Mouse (Mus musculus): ENCODE data around the gene Eya2.

Gene Eya2

GRCm38 (mm10) chr2:165595676-165596070 is 841 bp downstream of the Eya2 start:
- DNase-seq (ENCODE audit: low spot score in 2 of 2): no peak

DNA sequence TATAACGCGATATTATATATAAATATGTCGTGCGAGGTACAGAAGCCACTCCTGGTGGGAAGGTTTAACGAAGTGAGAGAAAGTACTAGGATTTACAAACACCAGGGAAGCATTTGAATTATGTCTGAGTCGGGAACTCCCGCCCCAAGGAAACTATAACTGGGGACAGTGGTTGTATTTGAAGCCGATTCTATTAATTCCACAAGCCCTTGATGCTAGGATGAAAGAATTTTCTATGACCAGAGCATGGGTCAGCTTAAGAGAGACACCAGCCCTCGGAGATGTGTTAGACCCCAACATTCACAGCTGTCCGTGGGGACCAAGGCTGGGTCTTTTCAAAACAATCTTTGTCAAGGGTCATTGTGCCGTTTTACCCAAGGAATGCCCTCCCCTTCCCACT is 1.3 kb downstream of the Eya2 start:
- no peak for DNase-seq (ENCODE audit: low spot score in 2 of 2)

GRCm38 (mm10) chr2:165597536-165597935 is 2.7 kb downstream of the Eya2 start:
- DNase-seq (ENCODE audit: low spot score in 2 of 2): no peak

DNA sequence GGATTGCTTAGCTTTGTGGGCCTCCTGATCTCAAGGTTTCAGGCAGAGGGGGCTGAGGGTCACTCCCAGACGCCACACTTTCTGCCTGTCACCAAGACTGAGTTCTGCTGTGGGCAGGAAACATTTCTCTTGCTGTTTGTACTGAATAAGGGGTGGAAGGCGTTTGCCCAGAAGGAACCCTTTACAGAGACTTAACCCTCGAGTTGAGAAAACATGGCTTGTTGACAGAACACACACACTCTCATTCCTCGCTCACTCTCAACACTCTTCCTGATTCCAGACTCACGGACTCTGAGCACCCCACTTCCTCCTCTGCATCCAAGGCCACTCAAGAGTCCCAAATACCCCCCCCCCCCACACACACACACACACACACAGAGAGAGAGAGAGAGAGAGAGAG is 3.3 kb downstream of the Eya2 start:
- no peak for DNase-seq (ENCODE audit: low spot score in 2 of 2)

DNA sequence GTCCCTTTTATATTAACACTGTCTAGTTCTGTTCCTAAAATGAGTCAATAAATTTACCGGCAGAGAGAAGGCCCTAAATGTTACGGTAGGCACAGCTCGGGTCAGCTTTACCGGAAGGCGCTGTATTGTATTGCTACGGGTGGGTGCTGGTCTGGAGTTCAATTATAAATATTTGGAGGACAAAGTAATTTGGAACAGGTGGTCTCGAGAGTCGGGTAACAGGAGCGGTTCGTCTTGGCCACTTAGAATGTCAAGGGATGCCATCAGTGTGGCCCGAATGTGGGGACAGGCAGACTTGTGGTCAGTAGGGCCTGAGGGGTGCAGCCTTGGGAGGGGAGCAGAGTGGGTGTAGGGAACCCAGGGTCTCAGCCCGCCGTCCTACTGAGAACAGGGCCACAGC is 4.7 kb downstream of the Eya2 start:
- DNase-seq (ENCODE audit: low spot score in 2 of 2): no peak

GRCm38 (mm10) chr2:165600926-165601325 is 6.1 kb downstream of the Eya2 start:
- DNase-seq (ENCODE audit: low spot score in 2 of 2): no peak

DNA sequence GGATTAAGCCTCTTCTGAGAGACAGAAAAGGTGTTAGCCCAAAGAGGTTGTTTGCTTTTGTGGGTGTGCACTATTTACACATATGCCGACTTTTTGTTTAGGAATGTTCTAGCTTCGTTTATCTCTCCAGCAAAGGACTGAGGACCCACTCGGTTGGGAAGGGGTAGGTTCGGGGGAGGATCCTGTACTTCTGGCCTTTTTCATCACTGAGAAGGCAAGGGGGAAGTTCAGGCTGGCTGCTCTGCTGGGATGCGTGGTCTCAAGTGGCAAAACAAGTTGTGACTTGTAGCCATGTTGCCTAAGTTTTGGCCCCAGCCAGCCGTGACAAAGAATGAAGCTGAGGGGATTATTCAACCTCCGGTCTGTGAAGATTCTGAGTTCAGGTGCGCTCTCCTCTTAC is 6.8 kb downstream of the Eya2 start:
- no peak for DNase-seq (ENCODE audit: low spot score in 2 of 2)

GRCm38 (mm10) chr2:165603775-165604174 is 8.9 kb downstream of the Eya2 start:
- no peak for DNase-seq (ENCODE audit: low spot score in 2 of 2)

DNA sequence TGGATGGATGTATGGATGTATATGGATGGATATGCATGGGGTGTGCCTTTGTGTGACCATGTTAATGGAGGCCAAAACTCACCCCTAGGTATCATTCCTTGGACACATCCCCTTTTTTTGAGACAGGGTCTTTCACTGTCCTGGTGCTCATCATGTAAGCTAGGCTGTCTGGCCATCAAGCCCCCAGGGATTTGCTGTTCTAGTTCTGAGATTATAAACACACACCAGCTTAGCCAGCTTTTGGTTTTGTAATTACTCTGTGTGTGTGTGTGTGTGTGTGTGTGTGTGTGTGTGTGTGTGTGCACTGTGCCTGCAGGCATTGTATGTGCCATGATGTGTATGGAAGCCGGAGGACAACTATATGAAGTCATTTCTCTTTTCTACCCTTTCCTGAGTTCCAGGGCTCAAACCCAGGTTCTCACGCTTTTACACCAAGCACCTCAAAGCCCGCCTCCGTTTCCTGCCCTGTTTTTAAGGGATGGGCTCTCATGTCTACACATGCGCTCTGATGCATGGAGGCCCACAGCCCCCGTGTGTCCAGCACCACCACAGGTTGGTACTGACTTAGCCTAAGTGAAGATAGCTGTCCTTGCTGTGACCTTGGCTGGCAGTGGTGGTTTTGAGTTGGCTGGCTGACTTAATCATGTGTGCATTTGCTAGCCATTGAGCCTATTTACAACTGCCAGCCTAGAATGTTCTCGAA is 16.9 kb downstream of the Eya2 start:
- DNase-seq (ENCODE audit: low spot score in 2 of 2): no peak

- peak; percentile 73 to 82 for DNase-seq (ENCODE audit: low spot score in 2 of 2)
Measured at GRCm38 (mm10) chr2:165613741-165614339, 19.0 kb downstream of the Eya2 start.

GRCm38 (mm10) chr2:165621488-165621887 is 26.7 kb downstream of the Eya2 start:
- no peak for DNase-seq (ENCODE audit: low spot score in 2 of 2)

- DNase-seq (ENCODE audit: low spot score in 2 of 2): no peak
Measured at GRCm38 (mm10) chr2:165622596-165622995, 27.8 kb downstream of the Eya2 start.

- no peak for DNase-seq (ENCODE audit: low spot score in 2 of 2)
Measured at GRCm38 (mm10) chr2:165626826-165627225, 32.0 kb downstream of the Eya2 start.

- no peak for DNase-seq (ENCODE audit: low spot score in 2 of 2)
Measured at GRCm38 (mm10) chr2:165627974-165628373, 33.1 kb downstream of the Eya2 start.

DNA sequence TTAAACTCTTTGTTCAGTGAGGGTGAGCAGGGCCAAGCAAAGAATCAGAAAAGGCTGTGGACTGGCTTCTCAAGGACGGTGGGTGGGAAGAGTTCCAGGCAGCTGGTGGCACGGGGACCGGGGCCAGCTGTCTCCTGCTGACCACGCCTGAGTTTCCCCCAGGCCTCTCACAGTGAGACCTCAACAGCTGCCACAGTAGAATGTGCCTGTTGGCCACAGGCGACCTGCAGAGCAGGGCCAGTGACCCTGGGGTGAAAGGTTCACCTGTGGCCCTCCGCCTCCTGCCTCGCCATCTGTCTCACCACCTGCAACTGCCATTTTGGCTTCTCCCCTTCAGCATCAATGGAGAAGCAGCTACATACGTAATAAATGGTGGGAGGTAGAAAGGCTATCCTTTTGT is 35.1 kb downstream of the Eya2 start:
- no peak for DNase-seq (ENCODE audit: low spot score in 2 of 2)

GRCm38 (mm10) chr2:165633011-165633785 is 38.4 kb downstream of the Eya2 start:
- DNase-seq (ENCODE audit: low spot score in 2 of 2): no peak

DNA sequence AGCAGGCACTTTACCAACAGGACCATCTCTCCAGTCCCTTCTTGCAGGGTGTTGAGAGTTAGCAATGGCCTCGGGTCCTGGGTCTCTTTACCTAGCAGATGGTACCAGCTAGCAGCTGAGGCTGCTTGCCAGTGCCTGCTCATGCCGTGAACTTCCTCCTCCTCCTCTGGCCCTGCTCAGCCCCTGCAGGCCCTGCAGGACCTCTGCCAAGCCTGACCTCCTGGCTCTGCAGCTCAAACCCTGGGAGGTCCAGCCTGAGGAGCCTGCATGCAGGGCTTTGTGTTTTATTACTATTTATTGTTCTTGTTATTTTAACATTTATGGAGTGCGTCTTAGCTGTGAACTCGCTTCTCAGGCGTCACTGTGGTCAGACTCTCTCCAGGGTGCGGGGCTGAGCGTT is 39.6 kb downstream of the Eya2 start:
- DNase-seq (ENCODE audit: low spot score in 2 of 2): no peak

DNA sequence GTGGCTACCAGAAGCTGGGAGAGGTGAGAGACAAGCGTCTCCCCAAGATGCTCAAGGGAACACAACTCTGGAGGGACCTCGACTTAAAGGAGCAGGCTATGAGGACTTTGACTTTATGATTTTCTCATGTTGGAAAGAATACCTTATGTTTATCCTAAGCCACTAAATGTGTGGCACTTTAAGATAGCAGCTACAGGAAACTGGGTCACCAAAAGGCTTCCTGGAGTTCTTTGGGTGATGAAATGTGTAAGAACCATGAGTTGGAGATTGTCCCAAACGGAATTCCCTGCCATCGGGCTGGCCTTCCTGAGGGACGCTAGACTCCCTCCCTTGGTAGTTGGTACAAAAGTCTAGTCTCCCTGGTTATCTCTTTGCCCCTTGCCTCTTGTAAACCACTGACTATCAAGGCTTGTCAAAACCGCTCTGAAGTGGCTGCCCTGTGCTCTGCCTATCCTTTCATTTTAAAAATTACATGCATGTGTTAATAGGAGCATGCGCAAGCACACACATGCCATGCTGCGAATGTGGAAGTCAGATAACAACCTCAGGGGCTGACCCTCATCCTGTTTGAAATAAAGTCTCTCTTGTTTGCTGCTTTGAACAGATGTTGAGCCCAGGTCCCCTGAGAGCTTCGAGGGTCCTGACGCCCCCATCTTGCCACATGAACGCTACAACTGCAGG is 44.4 kb downstream of the Eya2 start:
- DNase-seq (ENCODE audit: low spot score in 2 of 2): no peak

DNA sequence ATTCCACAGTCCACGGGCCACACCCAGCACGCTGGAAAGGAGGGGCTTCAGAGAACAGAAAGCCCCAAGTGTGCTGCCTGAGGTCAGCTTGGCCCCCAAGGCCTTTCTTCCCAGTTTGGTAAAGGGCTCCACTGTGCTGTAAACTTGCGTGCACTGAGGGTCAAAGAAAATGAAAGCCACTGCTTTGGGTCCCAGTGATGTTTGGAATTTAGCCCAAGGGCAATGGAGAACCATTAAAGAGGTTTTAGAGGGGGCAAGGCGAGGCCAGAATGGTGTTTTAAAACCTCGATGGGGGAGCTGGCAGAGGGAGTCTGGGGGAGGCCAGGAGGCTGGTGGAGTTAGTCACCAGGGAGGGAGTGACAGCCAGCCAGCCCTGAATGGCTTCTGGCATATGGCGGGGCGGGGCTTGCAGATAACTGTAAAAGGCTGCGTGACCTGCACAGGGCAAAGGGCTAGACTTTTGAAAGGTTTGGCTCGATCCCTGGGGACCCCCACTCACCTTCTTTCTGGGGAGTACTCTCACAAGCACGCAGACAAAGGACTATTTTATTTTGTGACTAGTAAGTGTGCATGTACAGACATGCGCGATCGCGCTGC is 47.2 kb downstream of the Eya2 start:
- DNase-seq (ENCODE audit: low spot score in 2 of 2): no peak

DNA sequence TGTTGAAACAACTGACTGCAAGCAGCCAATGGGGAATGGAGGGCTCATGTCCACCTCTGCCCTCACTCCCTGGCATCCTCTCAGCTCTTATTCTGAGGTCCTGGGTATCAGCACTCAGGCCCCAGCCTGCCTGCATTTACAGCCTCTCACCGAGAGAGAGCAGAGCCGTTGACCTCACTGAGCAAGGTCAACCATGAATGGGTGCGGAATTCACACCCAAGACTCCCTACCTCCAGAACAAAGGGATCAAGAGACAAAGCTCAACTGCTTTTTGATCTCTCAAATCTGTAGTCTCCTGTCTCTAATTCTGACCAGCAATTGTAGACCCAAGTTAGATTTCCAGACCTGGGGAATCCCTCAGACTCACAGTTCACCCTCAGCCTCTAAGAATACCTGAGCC is 48.8 kb downstream of the Eya2 start:
- no peak for DNase-seq (ENCODE audit: low spot score in 2 of 2)

DNA sequence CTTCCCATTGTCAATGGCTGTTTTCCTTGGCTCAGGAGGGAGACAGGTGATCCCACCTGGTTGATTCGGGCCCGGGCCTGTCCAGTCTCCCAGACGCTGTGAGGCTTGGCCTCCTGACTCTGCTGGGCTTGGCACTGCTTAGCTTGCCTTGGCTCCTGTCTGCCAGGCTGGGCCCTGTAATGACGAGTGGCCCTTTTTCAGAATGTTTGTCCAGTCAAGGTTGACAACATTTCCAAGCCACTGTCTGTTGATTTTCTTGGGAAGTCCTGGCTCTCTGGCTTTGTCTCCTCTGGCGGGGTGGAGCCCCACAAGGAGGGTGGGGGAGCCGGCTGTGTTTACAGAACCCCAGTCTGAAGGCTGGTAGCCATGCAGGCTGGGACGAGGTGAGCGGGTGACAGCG is 49.2 kb downstream of the Eya2 start:
- DNase-seq (ENCODE audit: low spot score in 2 of 2): no peak

- DNase-seq (ENCODE audit: low spot score in 2 of 2): no peak
Measured at GRCm38 (mm10) chr2:165651031-165651430, 56.2 kb downstream of the Eya2 start.

Data from heart, adult 9 months (tissue).